Mouse (Mus musculus): Measurements from ENCODE around the gene Smyd3.
A peak's percentile ranks its signal among the peaks of the same experiment; 100 is the strongest.

Smyd3 gene

DNA sequence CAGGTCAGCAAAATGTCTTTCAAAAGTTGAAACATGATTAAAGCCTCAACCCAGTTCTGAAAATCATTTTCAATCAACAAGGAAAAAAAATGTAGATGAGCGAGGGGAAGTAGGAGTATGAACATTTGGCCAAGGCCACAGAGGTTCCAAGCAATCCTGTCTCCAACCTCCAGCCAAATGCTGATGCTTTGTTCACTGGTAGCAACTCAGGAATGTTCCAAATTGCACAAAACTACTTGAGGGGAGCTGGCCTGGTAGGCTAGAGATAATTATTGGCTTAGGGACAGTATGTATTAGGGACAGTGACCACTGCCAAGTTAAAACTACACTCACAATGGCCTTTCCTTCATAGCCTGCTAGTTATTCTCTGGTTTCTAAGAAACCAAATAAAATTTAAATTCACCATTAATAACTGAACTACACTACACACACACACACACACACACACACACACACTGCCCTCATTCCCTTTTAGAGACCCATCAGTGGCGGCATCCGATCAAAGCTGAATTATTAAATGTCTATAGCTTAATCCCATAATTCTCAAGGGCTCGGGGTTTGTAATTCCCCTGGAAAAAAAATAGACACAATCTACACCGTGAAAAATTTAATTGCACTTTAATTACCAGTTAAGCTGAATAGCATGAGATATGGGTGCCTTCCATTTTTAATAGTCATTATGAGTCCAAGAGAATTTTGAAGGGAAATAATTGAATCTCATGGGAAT is 514.3 kb downstream of the Smyd3 start:
- no peak for DNase-seq

DNA sequence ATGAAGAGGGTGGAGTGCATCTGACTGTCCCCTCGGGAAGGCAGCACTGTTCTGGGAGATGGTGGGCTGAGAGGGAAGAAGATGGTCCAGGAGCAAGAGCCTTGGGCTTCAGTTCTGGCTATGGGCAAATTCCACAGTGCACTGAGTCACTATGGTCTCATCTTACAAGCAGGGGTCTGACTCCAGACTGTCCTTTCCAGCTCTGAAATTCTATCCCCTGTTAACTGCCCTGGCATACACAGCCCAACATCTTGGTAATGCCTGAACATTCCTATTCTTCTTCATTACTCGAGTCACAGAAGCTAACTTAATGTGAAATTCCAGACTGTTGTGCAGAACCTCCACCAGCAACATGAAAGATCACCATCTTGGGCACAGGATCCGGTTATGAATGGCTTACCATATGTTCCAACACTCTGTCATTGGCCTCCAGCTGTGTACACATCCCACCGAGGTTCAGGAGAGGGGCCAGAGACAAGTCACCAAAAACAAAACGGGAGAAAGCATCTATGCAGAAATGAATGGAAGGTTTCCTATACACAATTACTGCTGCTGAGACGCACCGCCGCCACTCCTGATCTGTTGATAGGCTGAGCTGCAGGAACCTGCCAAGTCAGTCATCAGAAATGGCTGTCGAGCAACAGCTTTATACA is 517.8 kb downstream of the Smyd3 start:
- no peak for DNase-seq

DNA sequence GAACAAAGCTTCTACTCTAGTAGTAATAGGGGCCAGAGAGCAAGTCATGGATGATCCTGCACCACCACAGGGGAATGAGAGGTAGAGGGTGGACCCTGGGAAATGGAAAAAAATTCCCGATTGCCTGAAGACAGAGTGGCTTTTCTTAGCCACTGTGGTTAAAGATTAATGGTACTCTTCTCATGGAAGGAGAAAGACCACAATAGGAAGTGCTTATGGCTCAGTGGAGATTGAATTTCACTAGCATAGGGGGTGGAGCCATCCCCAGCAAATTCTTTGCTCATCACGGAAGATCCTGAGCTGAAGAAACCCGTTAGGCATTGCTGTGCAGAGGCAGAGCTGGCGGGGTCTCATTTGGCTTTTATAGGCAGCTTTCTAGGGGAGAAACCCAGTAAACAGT is 520.0 kb downstream of the Smyd3 start:
- no peak for DNase-seq

DNA sequence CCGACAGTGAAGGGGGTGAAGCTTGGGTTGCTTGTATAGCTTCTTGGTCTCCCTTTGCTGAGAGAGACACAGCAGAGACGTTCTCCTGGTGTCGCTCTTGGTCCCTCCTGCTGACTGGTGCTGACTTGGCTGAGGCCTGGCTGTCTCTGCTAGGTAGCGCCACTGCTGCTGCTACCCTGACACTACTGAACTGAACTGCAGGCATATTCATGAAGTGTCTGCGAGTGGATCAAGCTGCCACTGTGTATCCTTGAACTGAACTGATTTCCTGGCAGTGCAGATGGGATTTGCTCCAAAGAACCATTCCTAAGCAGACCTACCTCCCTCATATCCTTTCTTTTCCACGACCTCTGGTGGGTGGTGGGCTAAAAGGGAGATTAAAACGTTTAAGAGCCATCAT is 523.6 kb downstream of the Smyd3 start:
- DNase-seq: peak; percentile 34 to 55

DNA sequence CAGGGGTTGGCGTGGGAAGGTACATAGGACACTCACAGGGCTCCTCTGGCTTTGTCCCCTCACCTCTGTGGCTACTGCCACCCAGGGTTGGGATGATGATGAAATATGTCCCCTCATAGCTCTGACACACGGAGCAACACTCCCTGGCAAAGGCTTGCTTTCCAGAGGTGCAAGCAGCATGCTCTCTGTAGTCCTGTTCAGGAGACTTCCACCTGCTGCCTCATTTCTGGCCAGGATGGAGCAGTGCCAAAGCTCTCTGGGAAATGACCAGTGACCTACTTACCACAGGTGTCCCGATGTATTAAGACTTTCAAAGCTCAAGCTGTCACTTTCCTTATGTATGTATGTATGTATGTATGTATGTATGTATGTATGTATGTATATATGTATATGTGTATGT is 525.3 kb downstream of the Smyd3 start:
- DNase-seq: no peak

DNA sequence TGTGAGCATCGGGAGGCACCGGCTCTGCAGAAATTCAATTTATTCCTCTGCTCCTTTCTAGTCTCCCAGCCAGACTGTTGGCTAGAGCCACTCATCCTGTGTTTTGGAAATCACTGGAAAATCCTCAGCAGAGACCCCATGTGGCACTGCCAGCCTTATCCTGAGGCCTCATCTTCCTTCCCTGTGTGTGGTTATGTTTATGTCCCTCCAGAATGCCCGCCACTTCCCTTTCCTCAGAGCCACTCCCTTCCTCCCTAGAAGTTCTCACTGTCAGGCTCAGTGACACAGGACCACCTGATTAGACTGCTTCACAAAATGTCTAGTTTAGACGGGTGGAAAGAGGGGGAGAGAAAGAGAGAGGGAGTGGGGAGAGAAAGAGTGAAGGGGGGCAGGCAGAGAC is 526.4 kb downstream of the Smyd3 start:
- peak; percentile 36 to 52 for DNase-seq

DNA sequence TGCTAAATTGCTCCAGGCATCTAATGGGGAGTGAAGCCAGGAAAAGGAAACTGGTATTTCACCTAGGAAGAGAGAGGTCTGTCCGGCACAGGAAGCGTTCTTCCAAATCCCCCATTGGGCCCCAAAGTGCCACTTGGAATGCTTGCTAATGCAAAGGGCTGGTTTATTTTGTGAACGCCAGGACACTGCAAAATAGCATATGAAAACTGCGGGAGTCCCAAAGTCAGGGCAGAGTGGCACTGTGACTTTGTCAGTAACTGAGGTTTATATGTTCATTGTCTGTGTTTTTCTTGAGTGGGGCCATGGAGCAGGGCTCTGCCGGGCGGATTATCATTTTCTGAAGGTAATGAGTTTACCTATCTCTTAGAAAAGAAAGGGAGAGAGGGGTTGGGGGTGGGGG is 526.8 kb downstream of the Smyd3 start:
- DNase-seq: no peak

DNA sequence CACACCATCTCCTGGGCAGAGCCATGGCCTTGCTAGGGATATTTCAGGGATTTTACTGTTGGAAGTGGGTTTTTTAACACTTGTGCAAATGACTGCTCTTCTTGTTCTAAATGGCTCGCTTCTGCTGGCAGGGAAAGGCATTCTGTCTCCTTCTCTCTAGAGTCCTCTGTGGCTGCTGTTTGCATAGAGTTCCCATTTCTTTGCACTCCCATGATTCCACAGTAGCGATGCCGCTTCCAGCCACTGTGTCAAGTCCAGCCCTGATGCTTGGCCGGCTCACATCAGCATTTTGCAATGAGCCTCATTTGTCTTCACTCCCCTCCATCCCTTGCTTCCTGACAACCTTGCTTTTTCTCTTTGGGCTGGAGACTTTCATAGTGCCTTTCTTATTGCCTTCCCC is 528.4 kb downstream of the Smyd3 start:
- DNase-seq: no peak

DNA sequence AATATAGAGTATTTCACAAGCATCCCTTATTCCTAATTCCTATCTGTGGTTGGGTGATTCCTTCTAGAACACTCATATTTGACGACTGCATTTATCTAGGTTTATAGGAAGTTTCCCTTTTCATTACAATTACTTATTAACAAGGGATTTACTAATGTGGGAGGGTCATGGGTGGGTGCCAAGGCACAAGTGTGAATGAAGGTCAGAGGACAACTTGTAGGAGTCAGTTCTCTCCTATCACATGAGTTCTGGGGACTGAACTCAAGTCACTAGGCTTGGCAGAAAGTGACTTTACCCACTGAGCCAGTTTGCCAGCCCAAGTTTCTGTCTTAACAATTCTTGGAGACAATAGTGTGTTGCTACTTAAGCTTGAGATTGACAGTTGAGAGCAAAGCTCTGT is 529.7 kb downstream of the Smyd3 start:
- DNase-seq: no peak

DNA sequence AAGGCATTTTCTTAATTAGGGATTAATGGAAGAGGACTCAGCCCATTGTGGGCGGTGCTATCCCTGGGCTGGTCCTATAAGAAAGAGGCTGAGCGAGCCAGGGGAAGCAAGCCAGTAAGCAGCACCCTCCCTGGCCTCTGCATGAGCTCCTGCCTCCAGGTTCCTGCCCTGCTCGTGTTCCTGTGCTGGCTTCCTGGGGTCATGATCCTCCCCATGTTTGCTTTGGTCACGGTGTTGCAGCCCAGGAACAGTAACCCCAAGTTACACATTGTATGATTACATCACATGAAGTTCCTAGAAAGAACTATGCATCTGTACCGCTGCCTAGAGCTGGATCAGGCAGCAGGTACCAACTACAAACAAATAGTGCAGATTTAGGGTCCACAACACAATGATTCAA is 536.2 kb downstream of the Smyd3 start:
- DNase-seq: no peak

DNA sequence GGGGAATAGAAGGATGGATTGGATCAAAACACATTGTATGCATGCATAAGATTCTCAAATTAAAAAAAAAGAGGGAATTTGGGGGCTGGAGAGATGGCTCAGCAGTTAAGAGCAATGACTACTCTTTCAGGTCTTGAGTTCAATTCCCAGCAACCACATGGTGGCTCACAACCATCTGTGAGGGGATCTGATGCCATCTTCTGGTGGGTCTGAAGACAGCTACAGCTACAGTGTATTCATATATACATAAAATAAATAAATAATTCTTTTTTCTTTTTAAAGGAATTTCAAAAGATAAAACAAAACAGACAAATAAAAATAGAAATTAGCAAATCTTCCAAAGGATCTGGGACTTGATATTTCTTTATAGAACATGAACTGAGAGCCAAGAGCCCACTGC is 537.7 kb downstream of the Smyd3 start:
- no peak for DNase-seq

DNA sequence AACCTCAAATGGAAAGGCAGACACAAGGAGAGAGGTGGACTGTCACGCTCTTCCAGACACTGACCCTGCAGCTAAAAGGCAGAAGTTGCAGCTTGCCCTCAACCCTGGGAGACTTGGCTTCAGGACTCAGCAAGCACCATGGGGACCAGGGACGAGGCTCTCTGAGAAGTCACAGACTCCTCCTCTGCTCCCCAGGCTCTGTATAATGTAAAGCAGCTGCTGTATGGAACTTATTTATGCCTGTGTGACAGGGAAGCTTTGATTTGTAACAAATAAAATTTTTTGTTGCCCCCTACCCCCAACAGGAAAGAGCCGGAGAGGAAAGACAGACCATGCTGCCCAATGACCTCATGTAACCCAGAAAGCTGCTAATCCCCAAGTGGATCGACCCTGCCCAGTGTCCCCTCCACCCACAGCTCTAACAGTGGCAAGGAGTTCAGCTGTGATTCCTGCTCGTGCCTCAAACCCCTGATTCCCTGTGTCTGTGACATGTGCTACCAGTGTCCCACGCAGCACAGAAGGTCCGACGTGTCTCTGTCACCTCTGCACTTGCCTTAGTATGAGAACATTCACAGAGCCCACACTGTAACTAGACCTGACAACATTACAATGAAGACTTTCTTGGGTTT is 539.1 kb downstream of the Smyd3 start:
- DNase-seq: no peak

DNA sequence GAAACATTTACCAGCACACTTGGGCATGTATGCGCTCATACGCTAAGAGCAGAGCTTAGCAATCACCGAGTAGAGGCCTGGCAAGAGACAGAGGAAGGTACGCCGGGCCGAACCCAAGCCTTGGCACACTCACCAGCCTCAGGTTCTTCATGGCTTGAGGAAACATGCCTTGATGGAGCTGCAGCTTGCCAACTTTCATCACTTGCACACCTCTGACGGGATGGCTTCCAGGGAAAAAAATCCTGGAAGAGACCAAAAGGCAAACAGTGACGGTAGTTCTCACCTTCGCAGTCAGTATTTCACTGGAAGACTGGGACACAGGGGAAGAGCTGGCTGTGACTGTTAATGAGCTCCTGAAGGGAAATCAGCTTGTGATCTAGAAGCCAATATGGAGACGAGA is 545.8 kb downstream of the Smyd3 start:
- no peak for DNase-seq

DNA sequence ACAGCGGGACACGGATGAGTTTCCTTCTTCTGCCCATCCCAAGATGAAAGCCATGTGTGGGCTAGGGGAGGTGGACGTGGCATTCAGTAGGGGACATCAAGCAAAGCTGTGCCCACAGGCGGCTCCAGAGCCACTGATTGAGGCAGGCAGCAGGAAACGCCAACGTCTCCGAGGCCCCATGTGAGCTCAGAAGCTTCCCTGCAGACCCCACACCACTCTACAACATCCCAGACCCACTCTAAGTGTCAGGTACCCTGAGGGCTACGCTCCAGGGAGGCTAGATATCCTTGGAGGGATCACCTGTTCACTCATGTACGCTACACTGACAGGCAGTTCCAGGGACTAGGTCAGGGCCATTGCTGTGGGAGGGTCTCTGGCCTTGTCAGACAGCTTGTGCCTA is 556.2 kb downstream of the Smyd3 start:
- no peak for DNase-seq

DNA sequence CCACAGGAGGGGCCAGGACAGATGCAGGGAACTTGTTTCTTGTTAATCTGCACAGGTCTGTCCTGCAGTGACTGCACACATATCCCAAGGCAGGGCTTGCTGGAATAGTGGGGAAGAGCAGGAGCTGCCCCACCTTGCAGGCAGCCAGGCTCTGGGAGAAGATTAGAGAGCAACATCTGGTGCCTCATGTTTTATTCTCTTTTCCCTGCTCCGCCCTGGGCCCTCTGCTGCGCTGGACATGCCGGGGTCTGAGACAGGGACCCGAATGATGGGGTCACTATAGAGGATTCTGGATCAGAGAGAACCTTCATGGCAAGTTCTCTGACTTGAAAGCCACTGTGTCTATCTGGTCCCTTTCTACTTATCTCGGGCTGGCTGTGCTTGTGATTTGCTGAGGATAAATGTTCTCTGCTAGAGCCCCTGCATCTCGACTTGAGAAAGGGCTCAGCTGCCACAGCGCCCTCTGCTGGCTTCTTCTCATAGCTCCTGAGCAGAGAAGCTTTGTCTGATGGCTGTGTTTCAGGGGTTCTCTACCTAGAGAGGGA is 557.8 kb downstream of the Smyd3 start:
- DNase-seq: peak; percentile 62 to 75

DNA sequence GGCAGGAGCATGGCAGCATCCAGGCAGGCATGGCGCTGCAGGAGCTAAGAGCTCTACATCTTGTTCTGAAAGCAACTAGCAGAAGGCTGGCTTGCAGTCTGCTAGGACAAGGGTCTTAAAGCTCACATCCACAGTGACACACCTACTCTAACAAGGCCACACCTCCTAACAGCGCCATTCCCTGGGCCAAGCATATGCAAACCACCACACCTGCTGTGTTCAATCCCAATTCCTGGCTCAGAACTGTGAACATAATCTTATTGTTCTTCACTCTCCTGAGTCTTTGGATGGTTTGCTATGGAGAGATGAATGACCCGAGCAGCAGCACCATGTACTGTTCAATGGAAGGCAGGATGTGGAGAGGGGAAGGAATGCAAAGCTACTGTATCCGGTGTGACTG is 559.2 kb downstream of the Smyd3 start:
- DNase-seq: no peak

DNA sequence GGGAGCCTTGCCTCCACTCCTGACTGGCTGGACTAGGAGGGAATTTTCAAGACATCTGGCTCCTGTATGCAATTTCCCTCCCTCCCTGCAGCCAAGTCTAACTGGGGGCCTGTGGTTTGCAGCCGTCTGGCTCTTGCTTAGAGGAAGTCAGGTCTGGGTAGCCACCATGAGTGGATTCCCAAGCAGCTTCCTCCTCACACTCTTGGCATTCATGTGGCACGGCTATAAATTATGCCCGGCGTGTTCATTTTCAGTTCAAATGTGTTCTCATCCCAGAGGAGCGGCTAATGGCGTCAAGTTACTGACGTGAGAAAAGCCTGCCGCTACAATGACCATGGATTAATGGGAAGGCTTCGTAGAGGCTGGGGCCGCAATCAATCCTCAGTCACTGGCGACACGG is 564.9 kb downstream of the Smyd3 start:
- no peak for DNase-seq

DNA sequence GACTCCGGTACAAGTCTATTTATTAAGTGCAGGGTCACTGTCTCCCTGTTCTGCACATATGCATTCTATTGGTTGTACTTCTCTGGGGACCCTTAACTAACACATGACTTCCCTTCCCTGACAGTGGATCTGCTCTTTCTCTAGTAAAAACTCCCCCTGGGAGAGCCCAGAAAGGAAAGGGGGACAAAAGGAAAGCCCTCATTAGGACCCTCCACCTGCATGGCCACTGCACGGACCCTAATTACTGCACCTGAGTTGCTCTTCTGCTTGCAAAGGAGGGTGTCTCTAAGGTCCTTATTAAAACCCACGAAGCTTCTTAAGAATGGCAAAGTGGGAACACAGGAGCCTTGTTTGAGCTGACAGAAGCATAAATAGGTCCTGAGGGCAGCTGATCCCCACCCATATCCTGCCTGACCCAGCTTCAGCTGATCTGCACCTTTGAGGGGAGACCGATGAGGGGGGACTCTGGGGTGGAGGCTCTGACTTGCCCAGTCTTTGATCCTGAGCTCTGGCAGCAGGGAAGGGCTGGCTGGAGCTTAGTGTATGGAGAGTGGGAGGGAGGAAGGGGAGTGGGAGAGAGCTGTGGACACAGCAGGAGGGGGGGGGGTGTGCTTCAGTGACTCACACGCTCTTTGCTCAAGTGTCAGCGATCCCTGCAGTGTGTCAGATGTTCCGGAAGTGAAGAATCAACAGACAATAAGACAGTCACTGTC is 575.4 kb downstream of the Smyd3 start:
- no peak for DNase-seq

DNA sequence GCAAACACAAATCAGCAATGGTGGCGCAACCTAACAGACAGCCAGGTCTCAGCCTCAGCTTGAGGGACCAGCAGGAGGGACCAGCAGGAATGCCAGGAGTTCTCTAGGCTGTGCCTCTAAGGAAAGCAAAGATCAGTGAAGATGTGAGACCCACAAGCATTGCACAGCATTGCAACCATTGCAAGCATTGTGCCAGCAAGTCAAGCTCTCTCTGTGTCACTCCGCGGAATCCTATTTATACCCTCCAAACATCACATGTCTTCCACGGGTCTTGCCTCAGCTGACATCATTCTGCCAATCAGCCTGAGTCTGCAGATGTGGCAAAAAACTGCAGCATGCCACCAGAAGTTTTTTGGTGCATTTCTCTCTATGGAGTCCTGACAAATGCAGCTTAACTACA is 577.5 kb downstream of the Smyd3 start:
- no peak for DNase-seq

DNA sequence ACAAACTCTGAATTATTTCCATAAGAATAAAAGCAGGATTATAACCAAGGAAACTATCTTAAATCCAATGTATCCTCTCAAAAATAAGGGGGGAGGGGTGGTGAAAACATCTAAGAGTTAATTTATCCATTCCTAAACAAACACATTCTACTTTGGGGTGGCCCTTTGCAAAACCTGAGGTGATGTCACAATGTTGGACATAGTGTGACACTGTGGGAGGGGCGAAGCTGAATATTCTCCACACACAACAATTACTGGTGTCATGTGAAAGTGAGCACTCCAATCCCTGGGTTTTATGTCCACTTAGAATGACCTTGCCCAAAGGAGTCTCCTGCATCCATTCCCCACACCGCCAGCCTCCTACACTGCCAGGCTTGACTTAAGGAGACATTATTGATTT is 580.9 kb downstream of the Smyd3 start:
- DNase-seq: no peak

DNA sequence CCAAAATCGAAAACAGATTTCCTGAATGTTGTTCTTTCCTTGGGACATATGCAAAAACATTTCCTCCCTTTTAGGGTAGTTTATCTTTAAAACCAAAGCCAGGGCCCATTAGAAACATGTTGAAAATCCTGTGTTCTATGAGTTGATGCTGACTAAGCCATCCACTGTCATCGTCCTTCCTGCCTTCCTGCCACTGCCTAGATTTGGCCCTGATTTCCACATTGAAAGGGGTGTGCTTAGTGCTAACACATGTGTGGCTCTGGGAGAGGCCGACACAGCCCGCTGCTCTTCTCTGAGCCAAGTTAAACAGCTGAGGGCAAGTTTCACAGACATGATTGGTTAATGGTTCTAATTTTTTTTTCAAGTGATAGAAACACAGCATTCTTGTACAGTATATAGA is 581.4 kb downstream of the Smyd3 start:
- DNase-seq: no peak

DNA sequence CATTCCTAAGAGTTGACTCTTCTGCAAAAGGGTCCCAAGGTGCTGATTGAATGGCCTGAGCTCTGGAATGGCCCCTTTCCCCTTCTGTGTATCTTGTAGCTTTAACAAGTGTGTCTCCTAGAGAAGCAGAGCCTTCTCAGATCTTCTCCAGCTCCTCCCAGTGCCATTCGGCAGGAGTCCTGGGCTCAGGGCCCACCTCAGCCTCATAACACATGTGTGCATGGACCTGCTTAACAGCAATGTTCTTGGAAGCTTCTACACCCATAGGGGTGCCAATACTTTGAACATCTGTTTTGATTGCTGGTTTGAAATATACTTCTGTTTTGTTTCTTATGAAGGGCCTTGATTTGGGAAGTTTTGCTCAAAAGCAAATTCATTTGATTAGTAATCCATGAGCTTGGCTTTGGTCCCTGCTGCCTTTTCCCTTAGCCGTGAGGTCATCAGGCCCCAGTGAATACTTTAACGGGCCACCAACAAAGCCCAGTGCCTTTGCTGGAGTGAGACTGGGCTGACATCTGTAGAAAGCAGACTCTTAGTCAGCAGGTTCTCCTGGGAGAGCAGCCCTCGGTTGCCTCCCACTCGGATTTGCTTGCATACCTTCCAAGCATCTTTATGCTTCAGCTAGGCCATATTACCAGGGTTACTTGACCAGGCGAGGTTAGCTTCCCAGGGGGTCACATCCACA is 583.7 kb downstream of the Smyd3 start:
- no peak for DNase-seq

DNA sequence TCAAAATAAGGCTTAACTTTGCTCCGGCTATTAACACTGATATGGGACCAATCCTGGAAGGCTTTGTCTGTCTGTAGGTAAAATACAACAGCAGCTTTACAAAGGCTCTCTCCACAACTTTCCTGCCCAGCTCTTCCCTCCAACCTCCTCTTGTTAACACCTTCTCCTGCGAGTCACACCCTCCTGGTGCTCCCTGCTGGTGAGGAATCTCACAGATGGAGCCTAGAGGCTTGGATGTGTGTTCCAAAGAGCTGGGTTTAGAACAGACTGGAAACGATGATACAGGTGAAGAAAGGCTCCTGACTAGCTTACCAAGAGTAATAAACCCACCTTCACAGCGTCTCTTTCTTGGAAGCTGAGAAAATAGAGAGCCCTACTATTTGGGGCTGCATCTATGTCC is 588.3 kb downstream of the Smyd3 start:
- DNase-seq: no peak

All from lung, postnatal 4 days (tissue).